Mouse (Mus musculus): ENCODE data around the gene Inppl1.

DNA sequence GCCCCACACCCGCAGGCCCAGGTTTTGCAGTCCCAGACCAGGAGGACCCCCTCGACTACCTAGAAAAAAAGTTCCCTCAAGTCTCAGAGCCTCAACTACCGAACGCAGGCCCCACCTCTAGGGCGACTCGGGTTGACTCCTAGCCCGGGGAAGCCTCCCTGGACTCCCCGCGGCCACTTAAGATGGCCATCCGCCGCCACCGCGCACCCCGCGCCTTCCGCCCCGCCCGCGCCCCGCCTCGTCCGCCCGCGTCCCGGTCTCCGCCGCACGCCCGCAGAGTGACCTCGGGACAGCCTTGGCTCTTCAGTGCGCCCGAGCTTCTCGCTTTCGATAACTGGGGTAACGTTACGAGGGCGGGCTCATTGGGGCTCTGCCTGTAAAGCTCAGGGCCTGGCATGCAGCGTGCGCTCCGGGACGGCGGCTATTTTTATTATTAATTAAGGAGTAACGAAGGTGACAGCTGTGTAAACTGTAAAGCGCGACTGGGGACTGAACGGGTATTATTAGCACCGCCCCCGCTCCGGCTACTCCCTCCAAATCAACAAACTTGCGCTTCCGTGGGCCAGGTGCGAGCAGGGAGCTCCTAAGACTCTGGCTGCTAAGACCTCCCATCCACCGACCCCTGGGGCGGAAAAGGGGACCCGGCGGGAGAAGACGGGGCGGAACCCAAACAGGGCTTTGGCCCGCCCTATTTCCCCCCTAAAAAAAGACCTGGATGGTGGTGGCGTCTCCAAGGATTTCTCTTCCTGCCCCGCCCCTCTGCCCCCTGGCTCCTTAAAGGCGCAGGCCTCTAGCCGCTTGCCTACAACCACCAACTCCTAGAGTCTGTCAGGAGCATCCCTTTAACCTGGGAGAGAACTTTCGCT is at the start of gene Inppl1:
- TF ChIP-seq POLR2A (IDR thresholded peaks at IDR 0.05; ENCODE audit: low read depth, low read length) = peak; percentile 67
- no peak for TF ChIP-seq CTCF (IDR thresholded peaks at IDR 0.05; ENCODE audit: borderline replicate concordance, insufficient read depth, low read length)

All from embryonic fibroblast, embryonic 13.5 days (primary cell).